Mouse (Mus musculus) olfactory bulb, adult 2 months (tissue): ENCODE data around the gene Kcnq1. TPM values are rescaled to one million over a fixed set of nuclear protein-coding genes. Genes with fewer than 3 reads are reported as not detected.

Source experiments
- H3K27ac ChIP-seq: fragments of 200-500 bp; 2 replicates; pipeline ENCODE4 v1.5.1; 2012; ENCODE audit warnings: low read depth, low read length; ENCODE audit not compliant: insufficient read depth
- H3K4me1 ChIP-seq: fragments of 200-500 bp; 2 replicates; pipeline ENCODE4 v1.6.1; 2012; ENCODE audit warnings: low read length; ENCODE audit not compliant: control insufficient read depth, insufficient read depth
- H3K4me3 ChIP-seq: fragments of 200-500 bp; 2 replicates; pipeline ENCODE4 v1.5.1; 2012; ENCODE audit warnings: mild to moderate bottlenecking, low read depth, low read length, moderate library complexity; ENCODE audit not compliant: insufficient read depth
- CTCF ChIP-seq: fragments of 200-500 bp; IDR thresholded peaks from 2 replicates; pipeline ENCODE4 v1.5.1; 2012; ENCODE audit warnings: low read depth, mild to moderate bottlenecking, low read length, moderate library complexity; ENCODE audit not compliant: insufficient read depth
- POLR2A ChIP-seq: fragments of 200-500 bp; IDR thresholded peaks from 2 replicates; pipeline ENCODE4 v1.6.1; 2012; ENCODE audit warnings: mild to moderate bottlenecking, low read depth, low read length, moderate library complexity; ENCODE audit not compliant: insufficient read depth
- WGBS: fragments of 180-500 bp; shearing (Covaris S2); methylation state at CpG from one replicate; pipeline ENCODE4 v1.1.7; 2018; 5-methylcytosine and 5-hydroxymethylcytosine counted together
- polyA plus RNA-seq: library from polyadenylated mRNA; stranded (reverse); fragments of >200 nt; gene quantifications from 2 replicates; pipeline ENCODE4 v1.2.4, GENCODE M21; 2012; ENCODE audit warnings: low replicate concordance; ENCODE audit not compliant: missing spikeins, insufficient read depth, insufficient read length

Kcnq1 gene
- polyA plus RNA-seq, 1 experiment = not detected

DNA sequence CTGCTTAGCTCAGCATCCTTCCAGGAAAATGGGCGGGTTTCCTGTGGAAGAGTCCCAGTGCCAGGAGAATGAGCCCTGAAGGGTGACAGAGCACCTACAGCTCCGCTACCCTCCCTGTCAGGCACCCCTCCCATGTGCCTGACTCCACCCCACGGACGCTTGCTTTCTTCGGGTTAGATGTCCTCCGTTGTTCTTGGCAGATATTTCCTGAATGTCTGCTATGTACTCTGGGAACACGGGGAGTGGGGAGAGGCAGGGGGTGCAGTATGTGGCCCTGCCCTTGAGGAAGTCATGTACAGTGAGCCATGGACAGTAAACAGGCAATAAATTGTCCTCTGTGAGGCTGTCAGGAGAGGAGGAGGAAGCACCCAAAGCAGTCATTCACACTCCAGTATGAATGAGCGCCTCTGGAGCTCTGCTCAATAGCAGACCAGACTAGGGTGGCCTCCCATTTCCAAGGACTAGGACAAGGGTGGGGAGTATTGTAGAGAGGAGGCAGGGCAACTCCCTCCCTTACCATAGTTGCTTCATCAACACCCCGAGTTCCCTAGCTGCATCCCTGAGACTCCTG, 301.9 kb downstream of the Kcnq1 start:
- H3K4me3 ChIP-seq = no peak overlapping the region
- 69% methylated on average over 9 of the region's 9 CpGs for WGBS
- no peaks in the 10 kb centered on the region; the same call in 1 of the 2 replicates for H3K4me1 ChIP-seq
- no peak overlapping the region for H3K27ac ChIP-seq
- TF ChIP-seq CTCF (no peak), POLR2A (no peak)

DNA sequence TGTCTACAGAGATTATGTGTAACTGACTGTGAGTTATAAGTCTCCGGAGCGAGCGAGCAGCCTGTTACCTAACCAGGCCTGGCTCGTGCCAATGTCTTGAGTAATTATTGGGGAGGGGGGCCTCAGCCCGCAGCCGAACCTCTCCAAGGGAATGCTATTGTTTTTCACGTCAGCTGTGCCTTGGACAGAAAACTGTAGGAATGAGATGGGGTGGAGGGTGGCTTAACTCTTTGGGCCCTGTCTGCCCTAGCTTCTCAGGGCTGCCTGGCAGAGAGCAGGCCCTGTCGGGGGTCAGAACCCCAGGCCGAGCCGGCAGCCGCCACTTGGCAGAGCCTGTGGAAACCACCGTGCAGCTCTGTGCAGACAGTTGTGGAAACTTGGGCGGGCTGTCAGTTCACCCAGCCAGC, 302.5 kb downstream of the Kcnq1 start:
- TF ChIP-seq POLR2A = no peak
- Histone ChIP-seq H3K4me1 (no peaks in the 10 kb centered on the region; the same call in 1 of the 2 replicates), H3K27ac (no peak overlapping the region), H3K4me3 (no peak overlapping the region)
- 48% methylated on average over 13 of the region's 13 CpGs for WGBS

DNA sequence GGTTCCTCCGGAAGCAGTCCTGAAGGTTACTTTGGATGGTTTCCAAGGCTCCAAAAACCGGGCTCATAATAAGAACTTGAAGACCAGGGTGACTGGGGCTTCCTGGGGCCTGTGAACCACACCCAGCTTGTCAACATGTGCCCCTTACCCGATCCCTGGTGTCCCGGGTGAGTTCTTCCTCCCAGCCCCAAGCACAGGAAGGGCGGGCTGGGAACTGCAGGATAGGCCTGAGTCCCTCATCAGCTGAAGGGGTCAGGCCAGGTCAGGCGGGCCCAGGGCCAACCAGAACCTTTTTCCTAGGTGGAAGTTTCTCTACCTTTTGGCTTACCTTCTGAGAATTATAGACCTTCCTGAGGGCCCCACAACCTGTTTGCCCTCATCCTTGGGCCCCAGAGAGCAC, 306.4 kb downstream of the Kcnq1 start:
- TF ChIP-seq CTCF = no peak
- 82% methylated on average over 6 of the region's 6 CpGs for WGBS
- Histone ChIP-seq H3K27ac (no peak overlapping the region), H3K4me1 (no peaks in the 10 kb centered on the region; the same call in 1 of the 2 replicates), H3K4me3 (no peak overlapping the region)

DNA sequence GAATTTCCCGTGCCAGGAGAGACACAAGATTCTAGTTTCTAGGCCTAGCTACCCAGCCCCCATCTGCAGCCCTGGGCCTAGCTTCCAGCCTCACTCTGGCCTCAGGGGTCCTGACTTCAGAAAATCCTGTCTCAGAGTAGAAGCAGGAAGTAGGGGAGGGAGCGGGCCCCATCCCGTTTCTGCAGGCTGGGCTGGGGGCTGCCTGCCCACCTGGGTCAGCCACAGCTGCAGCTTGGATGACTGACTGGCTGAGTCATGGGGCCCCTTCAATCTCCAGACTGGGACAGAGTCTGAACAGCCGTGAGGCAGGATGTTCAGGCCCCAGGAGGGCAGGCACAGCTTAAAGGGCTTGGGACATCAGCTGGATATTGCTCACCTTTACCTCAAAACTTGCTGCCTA, 308.9 kb downstream of the Kcnq1 start:
- WGBS = 82% methylated on average over 4 of the region's 4 CpGs
- no peak overlapping the region for H3K4me3 ChIP-seq
- H3K4me1 ChIP-seq = no peaks in the 10 kb centered on the region
- H3K27ac ChIP-seq = no peak overlapping the region
- TF ChIP-seq CTCF = no peak
- TF ChIP-seq POLR2A = no peak

DNA sequence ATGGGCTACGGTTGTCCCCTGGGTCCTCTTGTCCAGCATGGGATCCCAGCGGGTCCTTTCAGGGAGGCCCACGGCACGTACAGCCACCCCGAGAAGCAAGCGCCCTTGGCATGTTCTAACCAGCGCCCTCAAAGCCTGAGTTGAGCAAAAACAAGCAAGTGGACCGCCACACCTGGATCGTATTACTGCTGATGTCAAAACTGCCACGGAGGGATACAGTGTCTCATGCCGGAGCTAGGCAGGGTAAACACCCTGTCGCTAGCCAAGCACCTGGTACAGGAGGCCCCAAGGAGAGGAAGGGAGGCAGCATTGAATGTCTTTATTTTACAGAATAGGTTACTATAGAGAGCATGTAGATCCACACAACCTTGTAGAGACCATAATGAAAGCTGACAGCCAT, 310.2 kb downstream of the Kcnq1 start:
- Histone ChIP-seq H3K27ac (no peak overlapping the region), H3K4me1 (no peaks in the 10 kb centered on the region), H3K4me3 (no peak overlapping the region)
- TF ChIP-seq CTCF = no peak
- no peak for TF ChIP-seq POLR2A
- WGBS = 87% methylated on average over 12 of the region's 12 CpGs

DNA sequence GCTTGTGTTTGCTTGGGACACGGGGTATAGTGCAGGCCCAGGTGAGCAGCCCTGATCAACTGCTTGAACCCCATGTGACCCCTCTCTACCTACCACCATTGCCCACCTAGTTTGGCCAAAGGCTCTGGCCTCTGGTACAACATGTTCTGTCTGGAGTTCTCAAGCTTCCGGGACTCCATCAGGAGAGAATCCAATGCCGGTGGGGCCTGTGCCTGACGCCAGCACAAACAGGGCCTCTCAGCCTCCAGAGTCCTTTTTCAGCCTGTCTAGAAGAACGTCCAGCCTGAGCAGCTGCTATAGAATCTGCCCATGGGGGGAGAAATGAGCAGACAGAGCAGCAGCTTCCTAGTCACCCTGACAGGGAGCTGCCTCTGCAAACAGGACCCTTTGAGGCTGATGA, 311.7 kb downstream of the Kcnq1 start:
- H3K4me3 ChIP-seq = no peak overlapping the region
- H3K27ac ChIP-seq = no peak overlapping the region
- no peaks in the 10 kb centered on the region for H3K4me1 ChIP-seq
- 86% methylated on average over 5 of the region's 5 CpGs for WGBS
- TF ChIP-seq POLR2A (no peak), CTCF (no peak)

DNA sequence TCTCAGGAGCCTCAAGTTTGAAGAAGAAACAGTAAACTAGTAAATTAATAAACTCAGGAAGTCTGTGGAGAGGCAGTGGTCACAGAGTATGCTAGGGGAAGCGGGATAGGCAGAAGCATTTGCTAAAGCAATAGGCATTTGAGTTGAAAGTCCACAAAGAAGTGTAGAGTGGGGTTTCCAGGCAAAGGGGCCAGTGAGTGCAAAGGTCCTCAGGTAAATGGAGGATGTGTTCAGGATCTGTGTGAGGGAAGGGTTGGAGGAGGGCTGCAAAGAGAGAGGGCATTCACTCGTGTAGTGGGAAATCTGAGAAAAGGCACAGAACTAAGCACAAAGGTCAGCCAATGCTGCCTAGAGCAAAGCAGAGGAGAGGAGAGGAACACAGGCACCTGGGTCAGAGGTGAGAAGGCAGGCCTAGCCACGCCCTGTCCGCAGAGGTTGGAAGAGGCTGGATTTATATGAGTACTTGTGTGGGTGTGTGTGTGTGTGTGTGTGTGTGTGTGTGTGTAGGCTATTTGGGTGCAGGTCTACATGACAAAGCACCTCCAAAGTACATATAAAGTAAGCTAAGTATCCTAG, 313.5 kb downstream of the Kcnq1 start:
- TF ChIP-seq POLR2A = no peak
- TF ChIP-seq CTCF = no peak
- WGBS = 91% methylated on average over 4 of the region's 4 CpGs
- H3K4me3 ChIP-seq = no peak overlapping the region
- no peak overlapping the region for H3K27ac ChIP-seq
- H3K4me1 ChIP-seq = no peaks in the 10 kb centered on the region

DNA sequence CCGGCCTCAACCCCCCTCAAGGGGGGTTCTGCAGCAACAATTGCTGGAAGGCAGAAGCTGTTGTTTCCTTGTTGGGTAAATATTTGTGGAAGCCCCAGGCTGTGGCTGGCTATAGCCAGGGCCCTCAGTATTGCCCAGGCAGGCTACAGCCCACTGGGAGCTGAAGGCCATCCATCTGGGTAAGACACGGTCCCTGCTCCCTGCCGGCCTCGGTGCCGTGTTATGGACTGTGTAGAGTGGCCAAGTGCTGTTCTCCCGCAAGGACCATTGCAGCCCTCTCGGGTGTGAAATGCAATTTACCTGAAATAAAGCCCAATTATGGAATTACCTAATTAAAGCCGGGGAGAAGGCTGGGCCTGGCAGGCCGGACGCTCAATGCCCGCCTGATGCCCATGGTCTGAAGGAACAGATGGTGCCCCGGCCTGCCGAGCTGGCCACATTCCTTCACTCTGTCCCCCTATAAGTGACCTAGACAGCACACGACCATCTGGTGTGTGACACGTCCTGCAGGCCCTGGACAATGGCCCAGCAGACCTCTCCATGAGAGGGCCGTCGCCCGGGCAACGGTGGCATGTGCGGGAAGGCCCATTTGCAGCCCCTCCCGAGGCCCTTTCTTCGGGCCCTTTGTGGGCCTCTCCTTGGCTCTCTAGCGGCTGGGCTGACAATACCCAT, 322.1 kb downstream of the Kcnq1 start:
- TF ChIP-seq CTCF = no peak
- TF ChIP-seq POLR2A = no peak
- Histone ChIP-seq H3K4me3 (no peak overlapping the region), H3K27ac (no peak overlapping the region), H3K4me1 (peaks cover 2% of the 10 kb centered on the region; the same call in 1 of the 2 replicates)
- WGBS = 53% methylated on average over 23 of the region's 23 CpGs

DNA sequence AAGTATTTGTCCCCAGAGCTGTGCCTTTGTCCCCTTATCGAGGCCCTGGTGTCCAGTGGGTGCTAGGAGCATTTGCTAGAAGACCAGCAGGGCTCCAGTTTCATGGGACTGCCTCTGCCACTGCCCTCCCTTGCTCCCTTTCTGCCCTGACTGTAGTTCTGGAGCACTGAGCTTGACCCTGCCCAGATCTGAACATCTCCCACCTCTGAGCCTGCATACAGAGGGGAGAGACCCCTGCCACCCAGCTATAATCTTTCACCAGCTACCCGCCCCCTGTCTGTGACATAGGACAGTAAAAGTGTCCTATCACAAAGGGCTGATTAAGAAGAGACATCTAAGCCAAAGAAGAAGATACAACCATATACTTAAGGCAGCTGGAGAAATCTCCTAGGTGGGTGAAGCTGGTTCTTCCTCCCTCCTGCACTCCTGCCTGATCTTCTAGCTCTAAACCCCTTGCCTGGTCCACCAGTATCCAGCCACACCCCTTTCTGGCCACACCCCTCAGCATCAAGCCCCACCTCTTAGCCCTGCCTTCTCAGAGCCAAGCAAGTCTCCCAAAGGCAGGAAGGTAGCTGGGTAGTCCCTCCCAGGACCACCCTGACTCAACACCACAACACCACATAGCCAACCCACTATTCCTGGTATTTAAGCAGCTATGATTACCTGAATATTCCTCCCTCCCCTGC, 322.8 kb downstream of the Kcnq1 start:
- Histone ChIP-seq H3K4me3 (no peak overlapping the region), H3K4me1 (peaks cover 5% of the 10 kb centered on the region; the same call in 1 of the 2 replicates), H3K27ac (no peak overlapping the region)
- TF ChIP-seq CTCF (no peak), POLR2A (no peak)
- 61% methylated on average over 2 of the region's 2 CpGs for WGBS
